22 mouse cellular contexts compared by ENCODE assay signal in genomic region chr1:129798519-129798918, GRCm38 (mm10).
DNase-seq lines count a peak whose midpoint lies in the region; ATAC-seq and TF ChIP-seq lines count a peak whose summit lies in the region.
"Had no signal": no experiment of that assay in that cellular context is flagged by ENCODE, and none has a peak within 500 bp of the region (broad histone marks: within the 10 kb centered on the region; RNA-seq: fewer than 3 reads in every experiment).

No protein-coding gene starts in this region.

- no peak for TF ChIP-seq EP300 in lung, postnatal 0 days (IDR thresholded peaks at IDR 0.05)
- TF ChIP-seq EP300 in heart, adult 2 months (IDR thresholded peaks at IDR 0.05; ENCODE audit: insufficient read depth, low read depth, low read length), result no peak

- H3K36me3 ChIP-seq in lung, embryonic 14.5 days (ENCODE audit: insufficient read depth), result no peaks in the 10 kb centered on the region
- H3K36me3 ChIP-seq in lung, postnatal 0 days (ENCODE audit: insufficient read depth, low read length), result no peaks in the 10 kb centered on the region
- no peaks in the 10 kb centered on the region for H3K36me3 ChIP-seq in lung, embryonic 16.5 days (ENCODE audit: control insufficient read depth, insufficient read depth, low read length)
- H3K36me3 ChIP-seq in heart, adult 2 months (ENCODE audit: control insufficient read depth, insufficient read depth, low read length), result no peaks in the 10 kb centered on the region
- H3K36me3 ChIP-seq: G1E had no signal

- no peaks in the 10 kb centered on the region for H3K27me3 ChIP-seq in lung, embryonic 14.5 days (ENCODE audit: insufficient read depth, low read length)
- H3K27me3 ChIP-seq in lung, postnatal 0 days (replicated peaks; ENCODE audit: insufficient read depth, low read length), result no peaks in the 10 kb centered on the region
- H3K27me3 ChIP-seq in lung, embryonic 16.5 days (ENCODE audit: control insufficient read depth, insufficient read depth, low read depth, low read length), result no peaks in the 10 kb centered on the region
- no peaks in the 10 kb centered on the region for H3K27me3 ChIP-seq in heart, adult 2 months (ENCODE audit: control insufficient read depth, insufficient read depth, low read length)
- H3K27me3 ChIP-seq: CH12.LX, Patski had no signal

- no peaks in the 10 kb centered on the region for H3K4me1 ChIP-seq in lung, embryonic 14.5 days (ENCODE audit: insufficient read depth)
- no peaks in the 10 kb centered on the region for H3K4me1 ChIP-seq in lung, postnatal 0 days (ENCODE audit: insufficient read depth, low read depth, low read length)
- H3K4me1 ChIP-seq in lung, embryonic 16.5 days (replicated peaks; ENCODE audit: control insufficient read depth, insufficient read depth, low read length), result no peaks in the 10 kb centered on the region
- H3K4me1 ChIP-seq in heart, adult 2 months (ENCODE audit: control insufficient read depth, insufficient read depth, low read length), result no peaks in the 10 kb centered on the region

- H3K27ac ChIP-seq in lung, embryonic 14.5 days (ENCODE audit: low read depth), result no peak overlapping the region
- H3K27ac ChIP-seq in lung, postnatal 0 days (ENCODE audit: low read length), result no peak overlapping the region
- no peak overlapping the region for H3K27ac ChIP-seq in lung, embryonic 16.5 days (ENCODE audit: low read length)
- no peak overlapping the region for H3K27ac ChIP-seq in heart, adult 2 months

- DNase-seq in lung, embryonic 14.5 days, result peak; percentile 6
- DNase-seq in lung, postnatal 0 days (ENCODE audit: low spot score), result no peak
- DNase-seq in lung, postnatal 10 days, result no peak
- peak; percentile 71 for DNase-seq in Muller cell, postnatal 12 days (ENCODE audit: inconsistent ontology term)
- DNase-seq in heart, adult 2 months, result no peak
- DNase-seq: adrenal gland, adult 2 months; adrenal gland, adult 8-10 months; adrenal gland, postnatal 10 days; adrenal gland, postnatal 14 days; adrenal gland, postnatal 25 days; adrenal gland, postnatal 36 days; B cell, adult 2 months; cerebellum, adult 11 months; cerebellum, adult 11-12 months; cerebellum, adult 18-20 months; cerebellum, adult 2 months had no signal

- intact Hi-C loops in heart, adult 2 months (cut with DNase I), result no loop called here

- no peak overlapping the region for H3K4me2 ChIP-seq in lung, embryonic 14.5 days
- no peak overlapping the region for H3K4me2 ChIP-seq in lung, postnatal 0 days (replicated peaks; ENCODE audit: low read depth, low read length)
- H3K4me2 ChIP-seq in lung, embryonic 16.5 days (ENCODE audit: low read depth, low read length), result no peak overlapping the region

- TF ChIP-seq POLR2A in heart, adult 2 months (IDR thresholded peaks at IDR 0.05; ENCODE audit: insufficient read depth, low read depth, low read length), result no peak

- no peak for ATAC-seq in lung, embryonic 14.5 days (ENCODE audit: insufficient read depth)
- no peak for ATAC-seq in lung, postnatal 0 days
- ATAC-seq in lung, embryonic 16.5 days (ENCODE audit: low read depth), result peak; percentile 65
- ATAC-seq: activated CD4-positive, CD25-positive, alpha-beta regulatory T cell, adult 4 months; CD4-positive, CD25-positive, alpha-beta regulatory T cell, adult 4 months; Patski had no signal

- no peak for TF ChIP-seq CTCF in lung, embryonic 14.5 days (IDR thresholded peaks at IDR 0.05; ENCODE audit: low read depth)
- no peak for TF ChIP-seq CTCF in lung, postnatal 0 days (IDR thresholded peaks at IDR 0.05)
- no peak for TF ChIP-seq CTCF in heart, adult 2 months (IDR thresholded peaks at IDR 0.05)

- no peak overlapping the region for H3K4me3 ChIP-seq in lung, embryonic 14.5 days (ENCODE audit: low read depth, low read length)
- H3K4me3 ChIP-seq in lung, postnatal 0 days (ENCODE audit: low read depth, low read length), result no peak overlapping the region
- H3K4me3 ChIP-seq in lung, embryonic 16.5 days (ENCODE audit: low read length), result no peak overlapping the region
- H3K4me3 ChIP-seq in heart, adult 2 months, result no peak overlapping the region

- no peak overlapping the region for H3K9ac ChIP-seq in lung, embryonic 14.5 days
- no peak overlapping the region for H3K9ac ChIP-seq in lung, postnatal 0 days (replicated peaks; ENCODE audit: low read depth)
- H3K9ac ChIP-seq in lung, embryonic 16.5 days (ENCODE audit: low read length), result no peak overlapping the region
- no peak overlapping the region for H3K9ac ChIP-seq in heart, adult 2 months (ENCODE audit: low read depth, low read length)

- H3K9me3 ChIP-seq in lung, embryonic 14.5 days (ENCODE audit: low read depth, low read length), result no peaks in the 10 kb centered on the region
- no peaks in the 10 kb centered on the region for H3K9me3 ChIP-seq in lung, postnatal 0 days (ENCODE audit: low read length)
- no peaks in the 10 kb centered on the region for H3K9me3 ChIP-seq in lung, embryonic 16.5 days (ENCODE audit: control insufficient read depth, low read length)
- H3K9me3 ChIP-seq: G1E had no signal

- H3K79me2 ChIP-seq in heart, adult 2 months (replicated peaks; ENCODE audit: control insufficient read depth, insufficient read depth, low read length), result no peaks in the 10 kb centered on the region

Comparison
In these comparisons a context has a peak if more than half of its experiments do, and no peak if none do; other contexts are left out.
1. DNase-seq: peak in lung, embryonic 14.5 days (single experiment) and Muller cell, postnatal 12 days (single experiment); none in lung, postnatal 0 days (single experiment), lung, postnatal 10 days (single experiment) and heart, adult 2 months (0 of 2).